15 mouse cellular contexts compared by ENCODE assay signal in the genomic region with DNA sequence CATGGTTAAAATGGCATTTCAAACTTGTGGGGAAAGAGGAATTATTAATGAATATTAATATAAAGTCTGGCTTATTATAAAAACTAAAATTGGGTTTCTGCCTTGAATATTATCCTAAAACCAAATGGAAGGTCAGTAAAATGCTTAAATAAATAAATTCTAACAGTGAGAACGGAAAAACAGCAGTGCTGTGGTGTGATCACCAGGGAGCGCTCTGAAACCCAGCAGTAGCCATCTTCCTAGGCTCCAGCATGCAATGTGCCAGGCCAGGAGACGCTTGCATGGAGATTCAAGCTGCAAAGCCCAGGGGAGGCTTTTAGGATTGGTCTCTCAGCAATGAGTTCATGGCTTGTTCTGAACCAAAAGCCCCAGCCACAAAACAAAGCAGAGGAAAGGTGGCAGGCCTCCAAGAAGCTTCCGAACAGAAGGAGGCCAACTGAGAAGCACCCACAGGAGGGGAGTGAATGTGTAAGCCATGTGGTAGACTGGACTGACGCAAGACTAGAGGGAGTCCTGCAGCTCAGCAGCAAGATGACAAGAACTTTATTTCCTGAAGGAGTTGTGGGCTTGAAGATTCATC. TPM values are rescaled to one million over a fixed set of nuclear protein-coding genes. Genes with fewer than 3 reads are reported as not detected.
DNase-seq lines count a peak whose midpoint lies in the region; ATAC-seq lines count a peak whose summit lies in the region.
"Had no signal": no experiment of that assay in that cellular context is flagged by ENCODE, and none has a peak within 500 bp of the region (broad histone marks: within the 10 kb centered on the region; RNA-seq: fewer than 3 reads in every experiment).

No protein-coding gene starts in this region.

- no peak overlapping the region for H3K4me2 ChIP-seq in heart, embryonic 12.5 days
- H3K4me2 ChIP-seq in midbrain, embryonic 14.5 days (ENCODE audit: low read length), result no peak overlapping the region
- H3K4me2 ChIP-seq in midbrain, embryonic 13.5 days (replicated peaks), result no peak overlapping the region
- H3K4me2 ChIP-seq: liver, embryonic 15.5 days; midbrain, embryonic 12.5 days had no signal

- intact Hi-C loops in heart, postnatal 14 days (cut with DNase I), result no loop called here

- H3K4me3 ChIP-seq in heart, embryonic 12.5 days, result no peak overlapping the region
- no peak overlapping the region for H3K4me3 ChIP-seq in midbrain, embryonic 14.5 days (replicated peaks; ENCODE audit: low read depth, low read length)
- no peak overlapping the region for H3K4me3 ChIP-seq in midbrain, embryonic 13.5 days (replicated peaks)
- H3K4me3 ChIP-seq: liver, embryonic 15.5 days; midbrain, embryonic 12.5 days had no signal

- 64% methylated on average over 5 of the region's 5 CpGs for WGBS in heart, embryonic 12.5 days
- WGBS in midbrain, embryonic 14.5 days, result 65% methylated on average over 5 of the region's 5 CpGs
- WGBS in midbrain, embryonic 13.5 days, result 66% methylated on average over 5 of the region's 5 CpGs

- no peaks in the 10 kb centered on the region for H3K27me3 ChIP-seq in heart, embryonic 12.5 days (replicated peaks)
- H3K27me3 ChIP-seq in midbrain, embryonic 14.5 days (ENCODE audit: control insufficient read depth, insufficient read depth, low read length), result no peaks in the 10 kb centered on the region
- no peaks in the 10 kb centered on the region for H3K27me3 ChIP-seq in midbrain, embryonic 13.5 days
- H3K27me3 ChIP-seq: liver, embryonic 15.5 days; midbrain, embryonic 12.5 days had no signal

- H3K27ac ChIP-seq in heart, embryonic 12.5 days (ENCODE audit: poor library complexity, severe bottlenecking), result no peak overlapping the region
- H3K27ac ChIP-seq in midbrain, embryonic 14.5 days (replicated peaks; ENCODE audit: low read depth, low read length), result no peak overlapping the region
- H3K27ac ChIP-seq in midbrain, embryonic 13.5 days, result no peak overlapping the region
- H3K27ac ChIP-seq: liver, embryonic 15.5 days; midbrain, embryonic 12.5 days had no signal

- no peaks in the 10 kb centered on the region; the same call in 1 of the 2 replicates for H3K9me3 ChIP-seq in heart, embryonic 12.5 days (replicated peaks)
- no peaks in the 10 kb centered on the region for H3K9me3 ChIP-seq in midbrain, embryonic 14.5 days (ENCODE audit: control insufficient read depth, low read length)
- H3K9me3 ChIP-seq in midbrain, embryonic 13.5 days, result no peaks in the 10 kb centered on the region
- H3K9me3 ChIP-seq: G1E; liver, embryonic 15.5 days; midbrain, embryonic 12.5 days had no signal

- ATAC-seq in heart, embryonic 12.5 days (ENCODE audit: insufficient number of reproducible peaks, low FRiP score), result no peak
- ATAC-seq in midbrain, embryonic 14.5 days (ENCODE audit: low FRiP score, low TSS enrichment), result no peak
- ATAC-seq in midbrain, embryonic 13.5 days, result no peak

- H3K4me1 ChIP-seq in heart, embryonic 12.5 days (replicated peaks), result no peaks in the 10 kb centered on the region
- H3K4me1 ChIP-seq in midbrain, embryonic 14.5 days (ENCODE audit: control insufficient read depth, insufficient read depth, low read length), result no peaks in the 10 kb centered on the region
- no peaks in the 10 kb centered on the region for H3K4me1 ChIP-seq in midbrain, embryonic 13.5 days (replicated peaks)
- H3K4me1 ChIP-seq: liver, embryonic 15.5 days; midbrain, embryonic 12.5 days had no signal

- H3K9ac ChIP-seq in heart, embryonic 12.5 days, result no peak overlapping the region
- no peak overlapping the region for H3K9ac ChIP-seq in midbrain, embryonic 14.5 days (replicated peaks; ENCODE audit: low read length)
- H3K9ac ChIP-seq in midbrain, embryonic 13.5 days (replicated peaks), result no peak overlapping the region
- H3K9ac ChIP-seq: liver, embryonic 15.5 days; midbrain, embryonic 12.5 days had no signal

- peak; percentile 15 to 49 for DNase-seq in heart, postnatal 14 days
- peak; percentile 23 for DNase-seq in midbrain, embryonic 14.5 days
- peak; percentile 69 for DNase-seq in NIH3T3 (ENCODE audit: low read depth)
- DNase-seq in gastrocnemius, postnatal 25 days, result peak; percentile 53
- no peak for DNase-seq in spleen, postnatal 14 days (ENCODE audit: low spot score in 2 of 2)
- no peak for DNase-seq in kidney, adult 8-10 months
- DNase-seq: adrenal gland, postnatal 14 days; cerebellum, adult 9-10 months had no signal

- H3K36me3 ChIP-seq in heart, embryonic 12.5 days, result no peaks in the 10 kb centered on the region
- H3K36me3 ChIP-seq in midbrain, embryonic 14.5 days (ENCODE audit: control insufficient read depth, insufficient read depth, low read length), result no peaks in the 10 kb centered on the region
- H3K36me3 ChIP-seq in midbrain, embryonic 13.5 days, result no peaks in the 10 kb centered on the region
- H3K36me3 ChIP-seq: G1E; liver, embryonic 15.5 days; midbrain, embryonic 12.5 days had no signal

RNA-seq across cellular contexts. Expression of gene Bace2, which starts 52.3 kb away (rescaled TPM):
- total RNA-seq in heart, postnatal 14 days (2021), result 10 to 100 TPM; 22.4 to 22.8 TPM
- polyA plus RNA-seq in heart, embryonic 12.5 days (2016; fragmentation: Nextera tagmentation; extraction: Ambion mirVana), result 61.0 and 66.2 TPM in 2 replicates
- 2.9 and 4.8 TPM in 2 replicates for polyA plus RNA-seq in midbrain, embryonic 14.5 days (2014; fragmentation: Nextera tagmentation; extraction: Ambion mirVana)
- 2.1 and 2.3 TPM in 2 replicates for polyA plus RNA-seq in midbrain, embryonic 13.5 days (2015; fragmentation: Nextera tagmentation; extraction: Ambion mirVana)
- 1 to 10 TPM; 5.2 to 7.0 TPM for total RNA-seq in gastrocnemius, postnatal 25 days (2021)
- total RNA-seq: granulocyte monocyte progenitor cell, adult 5-6 weeks; neutrophil, adult 5-6 weeks had no signal
- polyA plus RNA-seq: G1E had no signal

Comparison
In these comparisons a context has a peak if more than half of its experiments do, and no peak if none do; other contexts are left out.
1. DNase-seq: peak in heart, postnatal 14 days (2 of 2), midbrain, embryonic 14.5 days (single experiment), NIH3T3 (single experiment) and gastrocnemius, postnatal 25 days (single experiment); none in spleen, postnatal 14 days (0 of 2) and kidney, adult 8-10 months (0 of 2).
2. RNA of gene Bace2, which starts 52.3 kb away (polyA plus RNA-seq): 61.0 to 66.2 TPM in heart, embryonic 12.5 days; 2.9 to 4.8 TPM in midbrain, embryonic 14.5 days and 2.1 to 2.3 TPM in midbrain, embryonic 13.5 days; every median in the first group is over 10 times any median in the second.